Mouse (Mus musculus) mammary gland, adult 2 months (tissue): Measurements from ENCODE around the gene Fxr1. TPM values are rescaled to one million over a fixed set of nuclear protein-coding genes. Genes with fewer than 3 reads are reported as not detected.

Experiments
- polyA plus RNA-seq: library from polyadenylated mRNA; depleted of rRNA; stranded (reverse); fragments of >200 nt; gene quantifications from 2 replicates; pipeline ENCODE4 v1.2.3, GENCODE M21; 2012; ENCODE audit warnings: low replicate concordance; rRNA removed

Fxr1 gene
- 5.1 and 22.3 TPM in 2 replicates for polyA plus RNA-seq

GRCm38 (mm10) chr3:34019540-34020381 is at the start of gene Fxr1:
Gene Fxr1, plus strand, starts transcription at chr3:34019943.

GRCm38 (mm10) chr3:34080900-34081662 is 61.3 kb downstream of the Fxr1 start, which contains the start of gene Dnajc19:
Gene Dnajc19, minus strand, starts transcription at chr3:34081321.

Other genes starting within 250 kb of the Fxr1 start
- 13.5 and 70.7 TPM in 2 replicates for gene Ttc14, start 220.1 kb upstream of the Fxr1 start, polyA plus RNA-seq
- 0.53 and 0.69 TPM in 2 replicates for gene Ccdc39, start 175.6 kb upstream of the Fxr1 start, polyA plus RNA-seq
- 41.6 and 79.5 TPM in 2 replicates for gene Dnajc19, start 61.4 kb downstream of the Fxr1 start, polyA plus RNA-seq